8 mouse cellular contexts compared by ENCODE assay signal in the genomic region with DNA sequence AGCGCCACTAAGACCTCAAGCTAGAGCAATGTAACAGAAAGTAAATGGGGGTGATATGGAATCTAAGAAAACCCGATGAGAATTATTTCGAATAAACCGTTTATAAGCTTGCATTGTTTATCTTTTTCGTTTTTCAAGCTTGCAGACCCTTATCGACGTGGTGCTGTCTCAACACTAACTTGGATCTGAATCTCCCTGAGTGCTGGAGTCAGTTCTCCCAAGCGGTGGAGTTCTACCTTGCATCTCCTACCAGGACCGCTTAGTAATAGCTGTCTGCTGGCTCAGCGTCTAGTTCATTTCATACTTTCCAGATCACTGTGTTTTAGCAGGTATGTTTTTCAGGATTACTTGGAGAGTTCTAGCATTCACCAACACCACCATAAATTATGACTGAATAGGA. TPM values are rescaled to one million over a fixed set of nuclear protein-coding genes. Genes with fewer than 3 reads are reported as not detected.
DNase-seq lines count a peak whose midpoint lies in the region; ATAC-seq and TF ChIP-seq lines count a peak whose summit lies in the region.

No protein-coding gene starts in this region.

- TF ChIP-seq RAD21 in MEL (IDR thresholded peaks at IDR 0.05; ENCODE audit: low read depth, low read length): no peak

- 9% methylated on average over 10 of the region's 10 CpGs for WGBS in heart, embryonic 15.5 days
- WGBS in forebrain, postnatal 0 days: 13% methylated on average over 10 of the region's 10 CpGs
- WGBS in midbrain, embryonic 10.5 days: 11% methylated on average over 10 of the region's 10 CpGs

- no peak for DNase-seq in heart, adult 8-10 months (ENCODE audit: low spot score)
- DNase-seq in MEL (ENCODE audit: low read depth, low spot score) (no peak), MN1 (ENCODE audit: low spot score) (no peak)
- DNase-seq in forebrain, postnatal 0 days: no peak
- no peak for DNase-seq in midbrain, embryonic 10.5 days (ENCODE audit: low spot score)
- no peak for DNase-seq in frontal cortex, postnatal 25 days (ENCODE audit: low spot score in 2 of 2)

- H3K79me2 ChIP-seq in MEL (ENCODE audit: control insufficient read depth, insufficient read depth, low read length, poor library complexity): peaks cover 15% of the 10 kb centered on the region

- peak overlapping the region; percentile 80 for H3K4me2 ChIP-seq in heart, embryonic 15.5 days
- H3K4me2 ChIP-seq in forebrain, postnatal 0 days (ENCODE audit: low read depth): peak overlapping the region; percentile 76

- no peaks in the 10 kb centered on the region for H3K27me3 ChIP-seq in heart, embryonic 15.5 days
- no peaks in the 10 kb centered on the region for H3K27me3 ChIP-seq in MEL (ENCODE audit: control insufficient read depth in 1 of 2, insufficient read depth in 2 of 2, low read length in 2 of 2)
- H3K27me3 ChIP-seq in forebrain, postnatal 0 days (ENCODE audit: insufficient read depth, low read length): no peaks in the 10 kb centered on the region
- no peaks in the 10 kb centered on the region for H3K27me3 ChIP-seq in midbrain, embryonic 10.5 days (ENCODE audit: low read depth, poor library complexity, severe bottlenecking)

- 0 out of 4 replicates have a peak, but pooled peaks of 1 of the 2 experiments have one; percentile 0 for TF ChIP-seq POLR2A in MEL (IDR thresholded peaks at IDR 0.05; ENCODE audit: control insufficient read depth in 1 of 2, insufficient read depth in 1 of 2, low read depth in 1 of 2, low read length in 2 of 2, poor library complexity in 1 of 2)

- H3K27ac ChIP-seq in heart, embryonic 15.5 days: no peak overlapping the region
- H3K27ac ChIP-seq in MEL (ENCODE audit: control insufficient read depth, low read depth, low read length): peak overlapping the region; percentile 79
- peak overlapping the region; percentile 75 for H3K27ac ChIP-seq in forebrain, postnatal 0 days (ENCODE audit: low read depth, low read length)
- peak overlapping the region; percentile 82 for H3K27ac ChIP-seq in midbrain, embryonic 10.5 days (replicated peaks)

- H3K4me3 ChIP-seq in heart, embryonic 15.5 days: peak overlapping the region; percentile 88
- H3K4me3 ChIP-seq in MEL (ENCODE audit: control insufficient read depth in 1 of 2, insufficient read depth in 1 of 2, low read depth in 2 of 2, low read length in 2 of 2): peak overlapping the region; percentile 76 to 84
- H3K4me3 ChIP-seq in forebrain, postnatal 0 days (ENCODE audit: low read depth, low read length): peak overlapping the region; percentile 57
- peak overlapping the region; percentile 83 for H3K4me3 ChIP-seq in midbrain, embryonic 10.5 days

- H3K36me3 ChIP-seq in heart, embryonic 15.5 days: peaks cover 3% of the 10 kb centered on the region; the same call in 1 of the 2 replicates
- H3K36me3 ChIP-seq in MEL (ENCODE audit: control insufficient read depth in 1 of 2, insufficient read depth in 2 of 2, low read length in 2 of 2): peaks cover 0 to 12% of the 10 kb centered on the region in 2 experiments; a peak in 3 of 4 replicates
- H3K36me3 ChIP-seq in forebrain, postnatal 0 days (ENCODE audit: insufficient read depth): peaks cover 3% of the 10 kb centered on the region; the same call in 1 of the 2 replicates
- peaks cover 18% of the 10 kb centered on the region for H3K36me3 ChIP-seq in midbrain, embryonic 10.5 days

- H3K4me1 ChIP-seq in heart, embryonic 15.5 days (replicated peaks): peaks cover 10% of the 10 kb centered on the region
- peaks cover 8 to 12% of the 10 kb centered on the region in 2 experiments; a peak in 2 of 4 replicates for H3K4me1 ChIP-seq in MEL (ENCODE audit: control insufficient read depth in 1 of 2, insufficient read depth in 2 of 2, low read length in 2 of 2)
- peaks cover 15% of the 10 kb centered on the region; the same call in 1 of the 2 replicates for H3K4me1 ChIP-seq in forebrain, postnatal 0 days (ENCODE audit: insufficient read depth)
- peaks cover 17% of the 10 kb centered on the region for H3K4me1 ChIP-seq in midbrain, embryonic 10.5 days

- TF ChIP-seq CTCF in MEL (IDR thresholded peaks at IDR 0.05 in 2 of 3, conservative IDR thresholded peaks at IDR 0.05 in 1 of 3; ENCODE audit: control insufficient read depth in 1 of 3, insufficient read depth in 1 of 3, low read depth in 2 of 3, low read length in 3 of 3, poor library complexity in 1 of 3, severe bottlenecking in 1 of 3): no peak
- no peak for TF ChIP-seq CTCF in forebrain, postnatal 0 days (IDR thresholded peaks at IDR 0.05; ENCODE audit: low read depth)

- no peaks in the 10 kb centered on the region for H3K9me3 ChIP-seq in heart, embryonic 15.5 days (replicated peaks)
- no peaks in the 10 kb centered on the region for H3K9me3 ChIP-seq in MEL (replicated peaks; ENCODE audit: insufficient read depth, low read length)
- H3K9me3 ChIP-seq in forebrain, postnatal 0 days (ENCODE audit: low read length): no peaks in the 10 kb centered on the region
- no peaks in the 10 kb centered on the region for H3K9me3 ChIP-seq in midbrain, embryonic 10.5 days (replicated peaks)

- no peak for ATAC-seq in heart, embryonic 15.5 days (replicated peaks; ENCODE audit: insufficient number of reproducible peaks, insufficient read depth, low FRiP score, low read depth)
- 0 out of 2 replicates have a peak, but pooled peaks have one; percentile 6 for ATAC-seq in forebrain, postnatal 0 days
- no peak for ATAC-seq in inflammation-experienced regulatory T-cells, adult 6 months

- no peak for TF ChIP-seq EP300 in MEL (IDR thresholded peaks at IDR 0.05; ENCODE audit: low read depth in 1 of 2, low read length in 2 of 2)

- H3K9ac ChIP-seq in heart, embryonic 15.5 days: peak overlapping the region; percentile 53; the same call in 1 of the 2 replicates
- peak overlapping the region; percentile 69 for H3K9ac ChIP-seq in MEL (ENCODE audit: control insufficient read depth, low read depth, low read length, poor library complexity, severe bottlenecking)
- peak overlapping the region; percentile 59 for H3K9ac ChIP-seq in forebrain, postnatal 0 days

TF ChIP-seq in MEL, 35 proteins besides CTCF, POLR2A, EP300 and RAD21 (continues in another document):
- no peak for TF ChIP-seq ZC3H11A (IDR thresholded peaks at IDR 0.05; ENCODE audit: low read depth, low read length)
- TF ChIP-seq UBTF (IDR thresholded peaks at IDR 0.05; ENCODE audit: borderline replicate concordance, insufficient read depth, low read depth, low read length): no peak
- TF ChIP-seq MYC (IDR thresholded peaks at IDR 0.05; ENCODE audit: low read depth, low read length): no peak
- TF ChIP-seq MAX (IDR thresholded peaks at IDR 0.05; ENCODE audit: low read length): no peak
- TF ChIP-seq TAL1 (IDR thresholded peaks at IDR 0.05; ENCODE audit: low read length): no peak
- no peak for TF ChIP-seq GABPA (IDR thresholded peaks at IDR 0.05; ENCODE audit: low read depth, low read length)

RNA-seq across cellular contexts. Expression of gene Blzf1, which starts 0.6 kb away (rescaled TPM):
- 26.1 and 27.2 TPM in 2 replicates for polyA plus RNA-seq in heart, embryonic 15.5 days (2015; fragmentation: Nextera tagmentation; extraction: Ambion mirVana)
- total RNA-seq in heart, adult 8-10 months (2022): 10 to 100 TPM; 21.3 to 22.2 (median 21.8) TPM
- total RNA-seq in MEL (2012; rRNA removed): 14.1 and 18.2 TPM in 2 replicates
- 10 to 100 TPM in 1 of 2 experiments, not detected in 1; 17.1 TPM for polyA plus RNA-seq in MEL (2012; ENCODE audit: insufficient read depth in 1 of 2, insufficient read length in 2 of 2, low read depth in 1 of 2, low replicate concordance in 2 of 2, missing spikeins in 1 of 2)
- 17.5 and 21.5 TPM in 2 replicates for total RNA-seq in forebrain, postnatal 0 days (2014; rRNA removed)
- 16.1 and 22.3 TPM in 2 replicates for polyA plus RNA-seq in forebrain, postnatal 0 days (2015; fragmentation: Nextera tagmentation; extraction: Ambion mirVana)
- polyA plus RNA-seq in midbrain, embryonic 10.5 days (2016; fragmentation: Nextera tagmentation; extraction: Ambion mirVana): 26.0 and 27.2 TPM in 2 replicates
- 10 to 100 TPM; 22.7 to 24.3 (median 23.1) TPM for polyA plus RNA-seq in inflammation-experienced regulatory T-cells, adult 6 months (2017; shearing (Covaris generic))

RNA-seq across cellular contexts. Expression of gene Nme7, which starts 4.0 kb away (rescaled TPM):
- 16.1 and 19.4 TPM in 2 replicates for polyA plus RNA-seq in heart, embryonic 15.5 days (2015; fragmentation: Nextera tagmentation; extraction: Ambion mirVana)
- 1 to 10 TPM; 4.0 to 5.4 (median 4.7) TPM for total RNA-seq in heart, adult 8-10 months (2022)
- 27.6 and 28.7 TPM in 2 replicates for total RNA-seq in MEL (2012; rRNA removed)
- polyA plus RNA-seq in MEL (2012; ENCODE audit: insufficient read depth in 1 of 2, insufficient read length in 2 of 2, low read depth in 1 of 2, low replicate concordance in 2 of 2, missing spikeins in 1 of 2): 10 to 100 TPM in 1 of 2 experiments, not detected in 1; 23.2 TPM
- 37.7 and 37.9 TPM in 2 replicates for total RNA-seq in forebrain, postnatal 0 days (2014; rRNA removed)
- 32.1 and 33.2 TPM in 2 replicates for polyA plus RNA-seq in forebrain, postnatal 0 days (2015; fragmentation: Nextera tagmentation; extraction: Ambion mirVana)
- 32.2 and 36.3 TPM in 2 replicates for polyA plus RNA-seq in midbrain, embryonic 10.5 days (2016; fragmentation: Nextera tagmentation; extraction: Ambion mirVana)
- 10 to 100 TPM; 11.5 to 19.0 (median 12.5) TPM for polyA plus RNA-seq in inflammation-experienced regulatory T-cells, adult 6 months (2017; shearing (Covaris generic))

RNA-seq across cellular contexts. Expression of gene Ccdc181, which starts 32.5 kb away (rescaled TPM):
- polyA plus RNA-seq in heart, embryonic 15.5 days (2015; fragmentation: Nextera tagmentation; extraction: Ambion mirVana): 10.4 TPM in 2 replicates
- 10 to 100 TPM in 1 of 4 experiments, 1 to 10 TPM in 3; 9.0 to 10.0 (median 10.0) TPM for total RNA-seq in heart, adult 8-10 months (2022)
- 11.0 and 13.0 TPM in 2 replicates for total RNA-seq in MEL (2012; rRNA removed)
- polyA plus RNA-seq in MEL (2012; ENCODE audit: insufficient read depth in 1 of 2, insufficient read length in 2 of 2, low read depth in 1 of 2, low replicate concordance in 2 of 2, missing spikeins in 1 of 2): 10 to 100 TPM in 1 of 2 experiments, not detected in 1; 15.8 TPM
- total RNA-seq in forebrain, postnatal 0 days (2014; rRNA removed): 20.1 and 21.2 TPM in 2 replicates
- 24.2 and 28.1 TPM in 2 replicates for polyA plus RNA-seq in forebrain, postnatal 0 days (2015; fragmentation: Nextera tagmentation; extraction: Ambion mirVana)
- polyA plus RNA-seq in midbrain, embryonic 10.5 days (2016; fragmentation: Nextera tagmentation; extraction: Ambion mirVana): 11.5 and 14.5 TPM in 2 replicates
- polyA plus RNA-seq in inflammation-experienced regulatory T-cells, adult 6 months (2017; shearing (Covaris generic)): 10 to 100 TPM in 2 of 3 experiments, 1 to 10 TPM in 1; 8.4 to 11.3 (median 10.6) TPM

RNA-seq across cellular contexts. Expression of gene Slc19a2, which starts 59.1 kb away (rescaled TPM):
- 6.2 and 7.5 TPM in 2 replicates for polyA plus RNA-seq in heart, embryonic 15.5 days (2015; fragmentation: Nextera tagmentation; extraction: Ambion mirVana)
- total RNA-seq in heart, adult 8-10 months (2022): 1 to 10 TPM; 6.4 to 9.5 (median 8.5) TPM
- 9.7 TPM in 2 replicates for total RNA-seq in MEL (2012; rRNA removed)
- polyA plus RNA-seq in MEL (2012; ENCODE audit: insufficient read depth in 1 of 2, insufficient read length in 2 of 2, low read depth in 1 of 2, low replicate concordance in 2 of 2, missing spikeins in 1 of 2): 10 to 100 TPM in 1 of 2 experiments, 1 to 10 TPM in 1; 9.0 to 54.2 TPM
- total RNA-seq in forebrain, postnatal 0 days (2014; rRNA removed): 11.3 and 16.6 TPM in 2 replicates
- 6.6 and 7.5 TPM in 2 replicates for polyA plus RNA-seq in forebrain, postnatal 0 days (2015; fragmentation: Nextera tagmentation; extraction: Ambion mirVana)
- polyA plus RNA-seq in midbrain, embryonic 10.5 days (2016; fragmentation: Nextera tagmentation; extraction: Ambion mirVana): 11.1 and 12.0 TPM in 2 replicates
- 1 to 10 TPM; 1.3 to 2.1 (median 1.6) TPM for polyA plus RNA-seq in inflammation-experienced regulatory T-cells, adult 6 months (2017; shearing (Covaris generic))
